Mouse (Mus musculus) kidney, embryonic 15.5 days (tissue): ENCODE measurements at regions not wholly inside any gene's neighbourhood (a gene's known extent, or its start where the extent isn't known, plus 50 kb on each side); places are given as distances from the start of the nearest gene placed in this dataset.

Experiments used
- ATAC-seq: fragments of 200-750 bp; cut with Nextera tagmentation; replicated peaks from 2 replicates; pipeline ENCODE4 v1.8.0; 2017; ENCODE audit warnings: moderate TSS enrichment; ENCODE audit not compliant: low FRiP score
- H3K27ac ChIP-seq: fragments of 300-500 bp; sonication (generic); 2 replicates; pipeline ENCODE4 v1.5.1; 2015; ENCODE audit warnings: mild to moderate bottlenecking, inconsistent platforms
- H3K27me3 ChIP-seq: fragments of 300-500 bp; sonication (generic); 2 replicates; pipeline ENCODE4 v1.6.1; 2015; ENCODE audit warnings: inconsistent platforms
- H3K36me3 ChIP-seq: fragments of 300-500 bp; sonication (generic); 2 replicates; pipeline ENCODE4 v1.6.1; 2015; ENCODE audit warnings: inconsistent platforms
- H3K4me1 ChIP-seq: fragments of 300-500 bp; sonication (generic); 2 replicates; pipeline ENCODE4 v1.6.1; 2015; ENCODE audit warnings: inconsistent platforms
- H3K4me2 ChIP-seq: fragments of 300-500 bp; sonication (generic); 2 replicates; pipeline ENCODE4 v1.6.1; 2015; ENCODE audit warnings: moderate library complexity, mild to moderate bottlenecking, inconsistent platforms
- H3K4me3 ChIP-seq: fragments of 300-500 bp; sonication (generic); replicated peaks from 2 replicates; pipeline ENCODE4 v1.5.1; 2015; ENCODE audit warnings: mild to moderate bottlenecking, inconsistent platforms
- H3K9ac ChIP-seq: fragments of 300-500 bp; sonication (generic); 2 replicates; pipeline ENCODE4 v1.6.1; 2015; ENCODE audit warnings: mild to moderate bottlenecking, inconsistent platforms
- H3K9me3 ChIP-seq: fragments of 300-500 bp; sonication (generic); replicated peaks from 2 replicates; pipeline ENCODE4 v1.6.1; 2016; ENCODE audit warnings: inconsistent platforms
- WGBS: fragments of 180-500 bp; shearing (Covaris S2); methylation state at CpG from one replicate; pipeline ENCODE4 v1.1.7; 2015; ENCODE audit warnings: mixed read lengths; 5-methylcytosine and 5-hydroxymethylcytosine counted together

GRCm38 (mm10) chr17:7656503-7656902 is 170.6 kb downstream of the Fndc1 start:
- H3K4me1 ChIP-seq = no peaks in the 10 kb centered on the region
- H3K4me2 ChIP-seq = no peak overlapping the region
- no peak overlapping the region for H3K4me3 ChIP-seq
- H3K9me3 ChIP-seq = no peaks in the 10 kb centered on the region
- no peaks in the 10 kb centered on the region for H3K36me3 ChIP-seq
- no peaks in the 10 kb centered on the region for H3K27me3 ChIP-seq
- WGBS = 63% methylated on average over 1 of the region's 1 CpGs
- no peak overlapping the region for H3K27ac ChIP-seq
- H3K9ac ChIP-seq = no peak overlapping the region
- ATAC-seq = no peak

GRCm38 (mm10) chr17:7655966-7656365 is 171.1 kb downstream of the Fndc1 start:
- no peak overlapping the region for H3K4me2 ChIP-seq
- H3K27me3 ChIP-seq = no peaks in the 10 kb centered on the region
- no peak overlapping the region for H3K9ac ChIP-seq
- ATAC-seq = no peak
- H3K36me3 ChIP-seq = no peaks in the 10 kb centered on the region
- H3K4me1 ChIP-seq = no peaks in the 10 kb centered on the region
- H3K4me3 ChIP-seq = no peak overlapping the region
- H3K27ac ChIP-seq = no peak overlapping the region
- H3K9me3 ChIP-seq = no peaks in the 10 kb centered on the region
- WGBS = 88% methylated on average over 6 of the region's 6 CpGs

- H3K4me1 ChIP-seq = no peaks in the 10 kb centered on the region
- H3K27me3 ChIP-seq = no peaks in the 10 kb centered on the region
- no peak overlapping the region for H3K9ac ChIP-seq
- no peak overlapping the region for H3K4me2 ChIP-seq
- no peaks in the 10 kb centered on the region for H3K9me3 ChIP-seq
- H3K36me3 ChIP-seq = no peaks in the 10 kb centered on the region
- H3K27ac ChIP-seq = no peak overlapping the region
- WGBS = 45% methylated on average over 7 of the region's 7 CpGs
- H3K4me3 ChIP-seq = no peak overlapping the region
- peak; percentile 22; the same call in 1 of the 2 replicates for ATAC-seq
These were observed 173.0 kb downstream of the Fndc1 start for GRCm38 (mm10) chr17:7654064-7654564.

GRCm38 (mm10) chr17:7652037-7652436 is 175.1 kb downstream of the Fndc1 start:
- H3K27me3 ChIP-seq = no peaks in the 10 kb centered on the region
- no peak for ATAC-seq
- no peaks in the 10 kb centered on the region for H3K4me1 ChIP-seq
- no peaks in the 10 kb centered on the region for H3K36me3 ChIP-seq
- no peak overlapping the region for H3K4me2 ChIP-seq
- no peak overlapping the region for H3K27ac ChIP-seq
- WGBS = 82% methylated on average over 1 of the region's 1 CpGs
- H3K9ac ChIP-seq = no peak overlapping the region
- H3K9me3 ChIP-seq = no peaks in the 10 kb centered on the region
- H3K4me3 ChIP-seq = no peak overlapping the region

GRCm38 (mm10) chr17:7650417-7650816 is 176.7 kb downstream of the Fndc1 start:
- no peak for ATAC-seq
- H3K9me3 ChIP-seq = no peaks in the 10 kb centered on the region
- no peaks in the 10 kb centered on the region for H3K4me1 ChIP-seq
- H3K27me3 ChIP-seq = no peaks in the 10 kb centered on the region
- no peak overlapping the region for H3K4me3 ChIP-seq
- H3K4me2 ChIP-seq = no peak overlapping the region
- WGBS = 91% methylated on average over 4 of the region's 4 CpGs
- no peak overlapping the region for H3K27ac ChIP-seq
- H3K9ac ChIP-seq = no peak overlapping the region
- H3K36me3 ChIP-seq = no peaks in the 10 kb centered on the region

GRCm38 (mm10) chr17:7644857-7645481 is 182.1 kb downstream of the Fndc1 start:
- Histone ChIP-seq H3K27me3 (no peaks in the 10 kb centered on the region), H3K4me3 (no peak overlapping the region), H3K4me1 (peaks cover 10% of the 10 kb centered on the region), H3K27ac (no peak overlapping the region), H3K9ac (no peak overlapping the region), H3K36me3 (no peaks in the 10 kb centered on the region), H3K9me3 (no peaks in the 10 kb centered on the region), H3K4me2 (no peak overlapping the region)
- 74% methylated on average over 9 of the region's 9 CpGs for WGBS
- no peak for ATAC-seq

GRCm38 (mm10) chr17:7643640-7644039 is 183.5 kb downstream of the Fndc1 start:
- Histone ChIP-seq H3K4me2 (no peak overlapping the region), H3K9me3 (no peaks in the 10 kb centered on the region)
- WGBS = 94% methylated on average over 4 of the region's 4 CpGs

GRCm38 (mm10) chr17:7642442-7642887 is 184.6 kb downstream of the Fndc1 start:
- Histone ChIP-seq H3K27me3 (no peaks in the 10 kb centered on the region), H3K9me3 (no peaks in the 10 kb centered on the region), H3K9ac (no peak overlapping the region), H3K36me3 (no peaks in the 10 kb centered on the region), H3K4me3 (no peak overlapping the region), H3K4me1 (peaks cover 10% of the 10 kb centered on the region), H3K27ac (no peak overlapping the region), H3K4me2 (no peak overlapping the region)
- WGBS = 29% methylated on average over 3 of the region's 3 CpGs
- ATAC-seq = peak; percentile 71

More at GRCm38 (mm10) chr17:7643640-7644039, 183.5 kb downstream of the Fndc1 start:
- H3K9ac ChIP-seq = no peak overlapping the region
- no peaks in the 10 kb centered on the region for H3K27me3 ChIP-seq
- no peak overlapping the region for H3K4me3 ChIP-seq
- ATAC-seq = no peak
- H3K36me3 ChIP-seq = no peaks in the 10 kb centered on the region
- H3K4me1 ChIP-seq = peaks cover 10% of the 10 kb centered on the region
- no peak overlapping the region for H3K27ac ChIP-seq

- no peaks in the 10 kb centered on the region for H3K27me3 ChIP-seq
- no peaks in the 10 kb centered on the region for H3K36me3 ChIP-seq
- no peak overlapping the region for H3K4me2 ChIP-seq
- H3K9ac ChIP-seq = no peak overlapping the region
- ATAC-seq = no peak
- H3K9me3 ChIP-seq = 0 out of 2 replicates have a peak, but pooled peaks cover 3% of the 10 kb centered on the region
- WGBS = 57% methylated on average over 5 of the region's 5 CpGs
- H3K4me3 ChIP-seq = no peak overlapping the region
- H3K4me1 ChIP-seq = peaks cover 4% of the 10 kb centered on the region; the same call in 1 of the 2 replicates
- no peak overlapping the region for H3K27ac ChIP-seq
These were observed 192.8 kb downstream of the Fndc1 start for GRCm38 (mm10) chr17:7634291-7634664.

GRCm38 (mm10) chr17:7633382-7634290 is 193.5 kb downstream of the Fndc1 start:
- Histone ChIP-seq H3K9me3 (0 out of 2 replicates have a peak, but pooled peaks cover 5% of the 10 kb centered on the region), H3K9ac (no peak overlapping the region), H3K4me1 (peaks cover 4% of the 10 kb centered on the region; the same call in 1 of the 2 replicates), H3K27ac (no peak overlapping the region), H3K27me3 (no peaks in the 10 kb centered on the region), H3K4me2 (no peak overlapping the region), H3K36me3 (no peaks in the 10 kb centered on the region), H3K4me3 (no peak overlapping the region)
- ATAC-seq = no peak
- WGBS = 60% methylated on average over 9 of the region's 9 CpGs

GRCm38 (mm10) chr17:7625746-7626145 is 201.4 kb downstream of the Fndc1 start:
- no peak overlapping the region for H3K9ac ChIP-seq
- no peak overlapping the region for H3K27ac ChIP-seq
- WGBS = 63% methylated on average over 3 of the region's 3 CpGs
- H3K36me3 ChIP-seq = no peaks in the 10 kb centered on the region
- H3K9me3 ChIP-seq = 0 out of 2 replicates have a peak, but pooled peaks cover 5% of the 10 kb centered on the region
- no peak for ATAC-seq
- H3K27me3 ChIP-seq = no peaks in the 10 kb centered on the region
- no peak overlapping the region for H3K4me3 ChIP-seq
- H3K4me2 ChIP-seq = no peak overlapping the region
- no peaks in the 10 kb centered on the region for H3K4me1 ChIP-seq

GRCm38 (mm10) chr17:7623392-7623791 is 203.7 kb downstream of the Fndc1 start:
- H3K9ac ChIP-seq = no peak overlapping the region
- no peaks in the 10 kb centered on the region for H3K36me3 ChIP-seq
- WGBS = 90% methylated on average over 3 of the region's 3 CpGs
- no peak overlapping the region for H3K4me2 ChIP-seq
- H3K27me3 ChIP-seq = no peaks in the 10 kb centered on the region
- H3K9me3 ChIP-seq = no peaks in the 10 kb centered on the region
- no peak overlapping the region for H3K4me3 ChIP-seq
- H3K4me1 ChIP-seq = no peaks in the 10 kb centered on the region
- no peak overlapping the region for H3K27ac ChIP-seq
- ATAC-seq = no peak
